Mouse (Mus musculus) embryo, embryonic 10 days (tissue): ENCODE data around the gene Eef1akmt4.
"Not testable (repeated sequence)": the region's sequence is repeated elsewhere in the genome, so short reads cannot be mapped to it uniquely, and the experiment has no call there.

ENCODE experiments used
- DNase-seq: peaks from one replicate; pipeline ENCODE4 v3.0.0-alpha.2; 2015; ENCODE audit warnings: low spot score

Gene Eef1akmt4

GRCm38 (mm10) chr16:20623211-20623610, 11.8 kb downstream of the Eef1akmt4 start:
- no peak for DNase-seq

GRCm38 (mm10) chr16:20628871-20629391, 17.5 kb downstream of the Eef1akmt4 start:
- DNase-seq: no peak

GRCm38 (mm10) chr16:20629731-20630634, 18.6 kb downstream of the Eef1akmt4 start, which contains the start of gene Ece2:
Ece2 (plus strand) TSS chr16:20629828.
- peak; percentile 52 for DNase-seq

GRCm38 (mm10) chr16:20637410-20637809, 26.0 kb downstream of the Eef1akmt4 start:
- no peak for DNase-seq

- DNase-seq: no peak
Observed at GRCm38 (mm10) chr16:20638367-20638766, 27.0 kb downstream of the Eef1akmt4 start.

GRCm38 (mm10) chr16:20642161-20642560, 30.8 kb downstream of the Eef1akmt4 start:
- DNase-seq: peak; percentile 83

GRCm38 (mm10) chr16:20643911-20644310, 32.5 kb downstream of the Eef1akmt4 start:
- no peak for DNase-seq

- DNase-seq: peak; percentile 98
Observed at GRCm38 (mm10) chr16:20651076-20651946, 39.9 kb downstream of the Eef1akmt4 start, which contains the start of gene Psmd2. Psmd2 (plus strand) TSS chr16:20651652.

GRCm38 (mm10) chr16:20651947-20652310, 40.5 kb downstream of the Eef1akmt4 start:
- DNase-seq: peak; percentile 7

- DNase-seq: no peak
Observed at GRCm38 (mm10) chr16:20653315-20653714, 41.9 kb downstream of the Eef1akmt4 start.

- no peak for DNase-seq
Observed at GRCm38 (mm10) chr16:20657661-20658060, 46.3 kb downstream of the Eef1akmt4 start.

GRCm38 (mm10) chr16:20668013-20668412, 56.6 kb downstream of the Eef1akmt4 start, which contains the start of gene Eif4g1:
Eif4g1 (plus strand) TSS chr16:20668313.
- not testable (repeated sequence) for DNase-seq
